Mouse (Mus musculus) G1E (cell line): ENCODE results near the gene Syngr4.

ENCODE experiments used
- CTCF ChIP-seq: IDR thresholded peaks from 2 replicates; pipeline ENCODE4 v1.5.1; 2012; ENCODE audit warnings: low read depth, low read length, inconsistent platforms, mixed read lengths
- GATA1 ChIP-seq: IDR thresholded peaks from 2 replicates; pipeline ENCODE4 v1.6.1; 2012; ENCODE audit warnings: borderline replicate concordance, low read length, inconsistent platforms, mixed read lengths

DNA sequence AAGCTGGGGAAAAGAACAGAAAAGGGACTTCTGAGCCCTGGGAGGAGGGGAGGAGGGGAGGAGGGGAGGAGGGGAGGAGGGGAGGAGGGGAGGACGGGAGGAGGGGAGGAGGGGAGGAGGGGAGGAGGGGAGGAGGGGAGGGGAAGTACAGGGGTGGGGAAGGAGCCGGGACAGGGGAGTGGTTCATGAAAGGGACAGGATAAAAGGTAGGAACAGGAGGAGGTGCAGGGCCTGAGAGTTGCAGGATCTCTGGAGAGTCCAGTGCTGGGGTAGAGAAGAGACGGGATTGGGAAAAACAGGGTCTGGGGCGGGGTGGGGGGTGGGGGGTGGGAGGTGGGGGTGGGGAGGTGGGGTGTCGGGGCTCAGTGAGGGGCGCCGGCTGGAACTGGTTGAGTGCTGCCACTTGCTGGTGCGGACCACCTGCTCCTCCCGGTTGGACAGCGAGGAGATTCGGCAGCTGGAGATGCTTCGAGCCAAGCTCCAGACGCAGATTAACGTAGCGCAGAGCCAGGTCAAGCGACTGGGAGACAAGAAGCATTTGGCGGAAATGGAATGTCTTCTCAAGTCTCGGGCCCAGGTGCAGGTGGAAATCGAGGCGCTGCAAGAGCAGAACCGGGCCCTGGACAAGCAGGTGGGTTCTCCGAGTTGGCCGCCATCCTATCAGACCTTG, 32.2 kb upstream of the Syngr4 start:
- TF ChIP-seq CTCF (no peak), GATA1 (no peak)
